Mouse (Mus musculus) layer of hippocampus, adult 2 months (tissue): Measurements from ENCODE around the gene Tmem210. TPM values are rescaled to one million over a fixed set of nuclear protein-coding genes. Genes with fewer than 3 reads are reported as not detected.
A peak's percentile ranks its signal among the peaks of the same experiment; 100 is the strongest.

Experiments used
- DNase-seq, 2 experiments: peaks; one replicate each; pipeline ENCODE4 v3.0.0; 2022; ENCODE audit warnings: low spot score in 2 of 2
- H3K27ac ChIP-seq: fragments of 200-600 bp; 2 replicates; pipeline ENCODE4 v1.8.1; 2022
- H3K4me3 ChIP-seq: fragments of 200-600 bp; 2 replicates; pipeline ENCODE4 v1.8.1; 2022; ENCODE audit warnings: mild to moderate bottlenecking
- CTCF ChIP-seq: fragments of 200-600 bp; conservative IDR thresholded peaks from 2 replicates; pipeline ENCODE4 v1.8.1; 2022; ENCODE audit warnings: antibody characterized with exemption, mild to moderate bottlenecking, moderate library complexity
- total RNA-seq, 2 experiments: library from RNA; stranded (reverse); gene quantifications; 2 replicates each; pipeline ENCODE4 v1.2.3; 2021

Gene Tmem210
- total RNA-seq, 2 experiments from 2014 or later: not detected

DNA sequence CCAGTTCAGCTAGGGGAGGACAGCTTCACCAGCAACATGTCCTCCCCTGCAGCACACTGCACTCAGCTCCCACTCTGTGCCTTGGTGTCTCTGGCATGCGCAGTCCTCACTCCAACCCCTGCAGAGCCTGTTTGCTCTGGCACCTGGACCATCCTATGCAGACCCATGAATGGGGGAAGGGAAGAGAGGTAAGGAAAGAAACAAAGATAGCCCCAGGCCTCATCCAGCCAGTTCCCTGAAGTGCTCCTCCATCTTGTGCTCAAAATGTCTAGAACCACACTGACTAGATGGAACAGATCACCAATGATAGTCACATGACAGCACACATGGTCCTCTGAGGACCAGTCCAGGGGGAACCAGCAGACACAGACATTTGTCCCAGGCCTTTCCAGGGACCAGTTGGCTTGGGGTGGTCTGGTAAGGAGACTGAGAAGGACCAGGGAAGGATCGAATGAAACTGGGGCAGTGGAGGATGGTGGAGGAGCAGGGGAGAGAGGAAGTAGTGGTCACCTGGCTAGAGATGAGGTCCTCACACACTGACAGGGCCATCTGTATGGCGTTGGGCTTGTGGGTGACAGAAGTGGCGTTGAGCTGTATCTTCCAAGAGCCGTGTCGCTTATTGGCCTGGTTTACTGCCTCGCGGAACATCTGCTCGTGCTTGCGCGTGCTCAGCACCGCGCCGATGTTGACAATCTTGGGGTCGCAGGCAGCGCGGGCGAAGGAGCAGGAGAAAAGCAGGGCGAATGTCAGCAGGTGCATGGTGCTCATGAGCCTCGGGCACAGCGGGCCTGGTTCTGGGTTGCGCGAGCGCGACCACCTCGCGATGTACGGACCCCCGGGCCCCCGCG, 30.4 kb downstream of the Tmem210 start:
- Histone ChIP-seq H3K27ac (peak overlapping the region; percentile 99), H3K4me3 (peak overlapping the region; percentile 86)
- DNase-seq: peak; percentile 44 to 48
- no peak for TF ChIP-seq CTCF

DNA sequence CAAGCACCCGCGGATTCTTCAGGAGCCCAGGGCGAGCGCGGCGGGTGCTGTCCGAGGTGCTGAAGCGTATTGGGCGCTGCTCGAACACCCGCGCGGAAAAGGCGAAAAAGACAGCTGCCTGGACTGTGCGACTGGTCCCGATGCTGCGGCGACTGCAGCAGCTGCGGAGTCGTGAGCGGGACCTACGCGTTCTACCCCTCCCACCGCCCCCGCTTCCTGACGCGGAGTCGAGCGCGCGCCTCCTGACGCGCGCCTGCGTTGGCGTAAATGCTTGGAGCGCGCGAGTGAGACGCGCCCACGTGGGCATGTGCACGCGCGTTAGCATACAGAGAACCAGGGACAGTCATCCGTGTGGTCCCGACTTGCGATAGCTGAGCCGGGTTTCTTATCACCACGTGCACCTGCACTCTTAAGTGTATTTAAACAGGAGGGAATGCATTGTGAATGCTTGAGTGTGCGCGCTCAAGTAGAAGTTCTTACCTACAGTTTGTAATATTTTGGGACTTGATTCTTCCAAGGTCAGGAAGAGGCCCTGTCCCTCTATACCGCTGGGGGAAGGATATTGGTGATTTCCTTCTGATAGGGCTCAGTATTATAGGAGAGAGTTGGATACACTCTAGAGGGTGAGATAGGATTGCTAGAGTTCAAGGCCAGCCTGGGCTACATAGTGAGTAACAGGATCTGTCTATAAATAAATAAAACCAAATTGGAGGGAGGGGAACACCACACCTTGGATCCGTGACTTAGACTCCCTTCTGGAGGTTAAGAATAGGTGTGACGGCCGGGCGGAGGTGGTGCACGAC, 31.2 kb downstream of the Tmem210 start, which contains the start of gene Grin1:
Grin1 (minus strand) TSS at position 217 of the 803 bp plus-strand sequence.
- TF ChIP-seq CTCF: no peak

DNA sequence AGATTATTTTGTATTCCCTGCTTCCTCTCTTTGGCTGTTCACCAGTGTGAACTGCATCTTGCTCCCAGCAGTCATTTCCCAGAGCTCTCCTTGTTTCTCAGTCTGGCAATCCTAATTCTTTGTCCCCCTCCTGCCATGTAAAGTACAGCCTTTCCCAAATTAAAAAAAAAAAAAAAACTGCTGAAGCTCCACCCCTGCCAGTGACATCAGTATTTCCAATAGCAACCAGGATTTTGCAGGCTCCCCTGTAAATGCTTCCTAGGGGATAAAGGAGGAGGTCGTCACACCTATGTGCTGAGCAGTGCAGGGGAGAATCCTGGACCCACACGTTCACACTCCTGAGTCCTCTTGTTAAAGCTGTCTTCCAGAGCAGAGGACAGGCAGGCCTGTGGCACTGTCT, 32.1 kb downstream of the Tmem210 start:
- no peak for DNase-seq

More for the DNA sequence above, 31.2 kb downstream of the Tmem210 start, which contains the start of gene Grin1:
- DNase-seq: peak; percentile 89 to 91
- Histone ChIP-seq H3K4me3 (peak within 1 kb of the TSS; percentile 86), H3K27ac (peak within 1 kb of the TSS; percentile 99)

DNA sequence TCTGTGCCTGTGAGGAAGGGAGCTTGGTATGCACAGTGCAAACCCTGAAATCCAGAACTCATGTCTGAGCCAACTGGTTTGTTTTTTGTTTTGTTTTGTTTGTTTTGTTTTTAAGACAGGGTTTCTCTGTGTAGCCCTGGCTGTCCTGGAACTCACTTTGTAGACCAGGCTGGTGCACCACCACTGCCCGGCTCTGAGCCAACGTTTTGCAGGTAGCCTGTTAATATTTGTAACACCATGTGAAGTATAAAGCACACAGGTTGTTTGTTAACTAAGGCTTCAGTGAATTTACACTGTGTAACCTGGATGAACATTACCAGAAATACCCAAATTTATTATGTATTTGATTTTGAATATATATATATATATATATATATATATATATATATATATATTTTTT, 38.1 kb downstream of the Tmem210 start:
- DNase-seq: no peak
- no peak for TF ChIP-seq CTCF
- H3K4me3 ChIP-seq: no peak overlapping the region
- no peak overlapping the region for H3K27ac ChIP-seq

More for the DNA sequence above, 32.1 kb downstream of the Tmem210 start:
- Histone ChIP-seq H3K4me3 (no peak overlapping the region), H3K27ac (peak overlapping the region; percentile 51; the same call in 1 of the 2 replicates)
- no peak for TF ChIP-seq CTCF

DNA sequence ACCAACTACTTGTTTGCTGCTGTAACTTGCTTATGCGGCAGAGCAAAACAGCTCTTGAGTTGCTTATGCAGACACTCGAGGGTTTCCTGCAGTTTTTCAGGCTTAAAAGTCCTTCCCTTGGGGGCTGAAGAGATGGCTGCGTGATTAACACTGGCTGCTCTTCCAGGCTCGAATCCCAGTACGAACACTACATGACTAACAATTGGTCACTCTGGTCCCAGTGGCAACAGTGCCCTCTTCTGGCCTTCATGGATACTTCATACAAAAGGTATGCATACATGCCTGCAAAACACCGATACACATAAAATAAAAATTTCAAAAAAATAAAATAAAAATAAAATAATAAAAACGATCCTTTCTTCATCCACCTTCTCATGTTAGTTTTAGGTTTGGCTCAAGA, 40.5 kb downstream of the Tmem210 start:
- DNase-seq: no peak
- Histone ChIP-seq H3K4me3 (no peak overlapping the region), H3K27ac (no peak overlapping the region)
- peak; percentile 77 for TF ChIP-seq CTCF

DNA sequence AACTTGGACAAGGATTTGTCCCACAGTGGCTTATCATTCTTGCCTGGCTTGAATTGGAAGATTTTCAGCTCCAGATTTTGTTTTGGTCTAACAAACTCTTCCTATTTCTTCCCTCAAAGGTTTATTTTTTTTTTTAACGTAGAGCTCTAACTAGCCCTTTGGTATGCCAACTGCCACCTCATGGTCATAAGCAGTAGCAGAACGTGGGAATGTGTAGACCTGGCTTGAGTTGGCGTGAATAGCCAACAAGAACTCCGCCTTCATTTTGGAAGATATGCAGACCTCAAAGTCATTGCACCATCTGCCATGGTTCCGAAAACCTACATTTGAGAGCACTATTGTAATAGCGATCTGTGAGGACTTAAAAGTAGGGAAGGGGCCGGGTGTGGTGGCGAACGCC, 43.5 kb downstream of the Tmem210 start:
- Histone ChIP-seq H3K4me3 (peak overlapping the region; percentile 97), H3K27ac (no peak overlapping the region)
- DNase-seq: no peak
- no peak for TF ChIP-seq CTCF

DNA sequence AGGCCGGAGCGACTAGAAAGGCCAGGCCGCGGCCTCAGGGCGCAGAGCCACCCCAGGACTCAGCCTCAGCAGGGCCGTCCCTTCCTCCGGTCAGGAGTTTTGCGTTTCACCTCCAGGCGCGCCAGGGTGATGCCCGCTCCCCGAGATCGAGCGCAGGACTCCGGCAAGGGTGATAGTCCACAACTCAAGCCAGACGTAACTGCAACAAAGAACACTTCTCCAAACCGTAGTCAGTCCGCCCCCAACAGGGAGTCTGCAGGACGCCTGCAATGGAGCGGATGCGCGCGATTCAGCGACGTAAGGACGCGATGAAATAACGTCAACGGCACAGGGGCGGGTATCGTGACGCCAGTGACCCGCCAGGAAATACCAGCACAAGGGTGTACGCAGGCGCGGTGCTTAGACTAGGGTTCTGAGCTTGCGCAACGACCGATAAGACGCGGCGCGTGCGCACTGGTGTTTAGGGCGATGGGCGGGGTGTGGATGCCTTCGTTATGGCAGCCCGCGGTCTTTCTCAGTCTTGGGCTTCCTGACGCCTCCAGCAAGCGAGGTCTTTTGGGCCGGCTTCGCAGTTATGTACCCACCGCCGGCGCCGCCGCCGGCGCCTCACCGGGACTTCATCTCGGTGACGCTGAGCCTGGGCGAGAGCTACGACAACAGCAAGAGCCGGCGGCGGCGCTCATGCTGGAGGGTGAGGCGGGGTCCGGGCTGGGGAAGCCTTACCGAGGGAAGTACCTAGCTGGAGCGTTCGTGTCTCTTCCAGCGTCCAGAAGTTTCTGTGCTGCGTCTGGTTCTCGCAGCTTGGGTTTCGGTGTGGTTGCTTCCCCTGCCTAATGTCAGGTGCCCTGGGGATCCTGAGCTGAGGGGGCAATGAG, 44.6 kb downstream of the Tmem210 start, which contains the start of gene Man1b1:
Man1b1 (plus strand) TSS at position 53 of the 875 bp plus-strand sequence.
- peak within 1 kb of the TSS; percentile 97 for H3K4me3 ChIP-seq
- peak; percentile 99 for DNase-seq
- TF ChIP-seq CTCF: peak; percentile 52
- H3K27ac ChIP-seq: peak within 1 kb of the TSS; percentile 90

DNA sequence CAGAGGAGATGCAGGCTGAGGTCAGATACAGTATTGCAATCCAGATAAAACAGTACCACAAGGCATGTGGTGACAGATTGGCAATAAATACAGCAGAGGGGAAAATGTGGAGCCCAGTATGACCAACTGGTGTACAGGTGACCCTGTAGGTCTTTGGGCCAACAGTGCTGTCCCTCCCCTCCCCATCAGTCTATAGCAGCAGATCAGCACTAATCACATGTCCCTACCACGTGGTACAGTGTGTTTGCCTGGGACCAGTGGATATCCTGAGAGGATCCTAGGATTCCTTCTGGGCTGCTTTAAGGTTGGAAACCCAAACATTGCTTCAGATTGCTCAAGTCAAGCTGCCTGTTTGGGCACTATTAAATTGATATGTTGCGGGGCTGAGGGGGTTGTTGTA, 45.6 kb downstream of the Tmem210 start:
- DNase-seq: no peak
- TF ChIP-seq CTCF: no peak
- no peak overlapping the region for H3K27ac ChIP-seq
- peak overlapping the region; percentile 97 for H3K4me3 ChIP-seq

DNA sequence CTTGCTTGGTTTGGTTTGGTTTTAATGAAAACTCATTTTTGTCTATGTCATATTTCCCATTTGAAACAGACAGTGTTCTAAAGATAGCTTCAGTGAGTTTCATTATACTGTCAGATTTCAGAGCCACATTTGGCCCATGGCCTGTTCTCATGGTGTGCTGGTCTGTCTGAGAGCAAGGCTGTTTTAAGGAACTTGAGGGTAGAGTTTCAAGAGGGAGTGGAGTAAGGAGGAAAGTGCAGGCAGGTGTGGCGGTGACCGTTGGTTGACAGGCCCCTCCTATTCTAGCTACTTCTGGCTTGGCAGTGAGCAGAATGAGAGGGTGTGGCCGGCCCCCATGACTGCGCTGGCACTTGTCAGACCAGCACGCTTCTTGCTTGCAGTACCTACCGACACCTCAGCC, 50.4 kb downstream of the Tmem210 start:
- no peak for DNase-seq
- no peak for TF ChIP-seq CTCF

More for the DNA sequence above, 50.4 kb downstream of the Tmem210 start:
- Histone ChIP-seq H3K4me3 (no peak overlapping the region), H3K27ac (peak overlapping the region; percentile 24; the same call in 1 of the 2 replicates)

Other genes with a start within 250 kb of the Tmem210 start
- 1,000 to 10,000 TPM in 1 of 2 experiments, 100 to 1,000 TPM in 1; 975 to 1,037 TPM for gene Nsmf, start 233.8 kb upstream of the Tmem210 start, total RNA-seq
- gene Entpd8, start 207.8 kb upstream of the Tmem210 start, total RNA-seq: not detected
- not detected for gene Noxa1, start 193.0 kb upstream of the Tmem210 start, total RNA-seq
- 10 to 100 TPM; 21.3 to 21.9 TPM for gene Nrarp, start 107.4 kb upstream of the Tmem210 start, total RNA-seq
- 1 to 10 TPM; 2.2 to 3.0 TPM for gene Tor4a, start 91.3 kb upstream of the Tmem210 start, total RNA-seq
- gene Nelfb, start 76.7 kb upstream of the Tmem210 start, total RNA-seq: 10 to 100 TPM; 57.0 to 58.5 TPM
- gene Stpg3, start 73.5 kb upstream of the Tmem210 start, total RNA-seq: under 1 TPM in 1 of 2 experiments, not detected in 1; 0.33 TPM
- gene Fam166a, start 69.4 kb upstream of the Tmem210 start, total RNA-seq: not detected
- gene Tubb4b, start 63.4 kb upstream of the Tmem210 start, total RNA-seq: 100 to 1,000 TPM; 305 to 309 TPM
- not detected for gene Slc34a3, start 53.8 kb upstream of the Tmem210 start, total RNA-seq
- gene Rnf224, start 51.4 kb upstream of the Tmem210 start, total RNA-seq: not detected
- 100 to 1,000 TPM; 228 to 232 TPM for gene Rnf208, start 45.9 kb upstream of the Tmem210 start, total RNA-seq
- not detected for gene Cysrt1, start 45.7 kb upstream of the Tmem210 start, total RNA-seq
- 1 to 10 TPM; 2.2 to 2.4 TPM for gene AL732309.1, start 41.3 kb upstream of the Tmem210 start, total RNA-seq
- gene Tmem203, start 32.7 kb upstream of the Tmem210 start, total RNA-seq: 10 to 100 TPM; 35.1 to 35.8 TPM
- 10 to 100 TPM; 21.5 to 23.8 TPM for gene Tprn, start 25.5 kb upstream of the Tmem210 start, total RNA-seq
- gene Ssna1, start 15.7 kb upstream of the Tmem210 start, total RNA-seq: 10 to 100 TPM; 64.5 to 69.3 TPM
- gene Anapc2, start 15.7 kb upstream of the Tmem210 start, total RNA-seq: 10 to 100 TPM; 84.6 to 84.7 TPM
- not detected for gene Lrrc26, start 1.8 kb downstream of the Tmem210 start, total RNA-seq
- 100 to 1,000 TPM; 443 to 449 TPM for gene Grin1, start 31.0 kb downstream of the Tmem210 start, total RNA-seq
- gene Man1b1, start 44.2 kb downstream of the Tmem210 start, total RNA-seq: 10 to 100 TPM; 56.4 to 58.0 TPM
- gene Dpp7, start 68.2 kb downstream of the Tmem210 start, total RNA-seq: 10 to 100 TPM; 32.1 to 36.2 TPM
- gene Uap1l1, start 77.5 kb downstream of the Tmem210 start, total RNA-seq: 10 to 100 TPM; 14.6 to 19.8 TPM
- gene Sapcd2, start 84.2 kb downstream of the Tmem210 start, total RNA-seq: 1 to 10 TPM; 3.0 to 4.0 TPM
- gene Entpd2, start 107.7 kb downstream of the Tmem210 start, total RNA-seq: 10 to 100 TPM; 14.6 to 16.6 TPM
- gene Npdc1, start 111.2 kb downstream of the Tmem210 start, total RNA-seq: 100 to 1,000 TPM; 429 to 433 TPM
- under 1 TPM in 1 of 2 experiments, not detected in 1; 0.37 TPM for gene Fut7, start 135.1 kb downstream of the Tmem210 start, total RNA-seq
- gene Abca2, start 140.6 kb downstream of the Tmem210 start, total RNA-seq: 100 to 1,000 TPM; 159 to 167 TPM
- gene Clic3, start 168.7 kb downstream of the Tmem210 start, total RNA-seq: under 1 TPM in 1 of 2 experiments, not detected in 1; 0.49 TPM
- gene Paxx, start 172.9 kb downstream of the Tmem210 start, total RNA-seq: 10 to 100 TPM; 55.7 to 62.1 TPM
- gene Ptgds, start 181.9 kb downstream of the Tmem210 start, total RNA-seq: 100 to 1,000 TPM; 541 to 735 TPM
- not detected for gene Lcn12, start 205.8 kb downstream of the Tmem210 start, total RNA-seq
- gene Fbxw5, start 212.6 kb downstream of the Tmem210 start, total RNA-seq: 100 to 1,000 TPM; 109 to 120 TPM
- 1 to 10 TPM in 1 of 2 experiments, under 1 TPM in 1; 0.97 to 1.5 TPM for gene C8g, start 213.6 kb downstream of the Tmem210 start, total RNA-seq